Mouse (Mus musculus) megakaryocyte-erythroid progenitor cell, adult 5 weeks (primary cell): ENCODE data around the gene Ism1. TPM values are rescaled to one million over a fixed set of nuclear protein-coding genes. Genes with fewer than 3 reads are reported as not detected.

Source experiments
- polyA plus RNA-seq: library from polyadenylated mRNA; stranded (reverse); fragments of >175 nt; gene quantifications from 2 replicates; pipeline ENCODE4 v1.2.3, GENCODE M21; 2012

Gene Ism1
- polyA plus RNA-seq, result 0.02 TPM in 1 of 2 replicates, not detected in the other

GRCm38 (mm10) chr2:139677809-139678274, at the start of gene Ism1:
Gene Ism1 (plus strand): TSS chr2:139678178.

Other genes with a start within 250 kb of the Ism1 start
- gene Sptlc3, start 184.3 kb upstream of the Ism1 start, polyA plus RNA-seq, result not detected in 2 replicates